Mouse (Mus musculus) kidney, adult 2 months (tissue): ENCODE results near the gene Tec. TPM values are rescaled to one million over a fixed set of nuclear protein-coding genes. Genes with fewer than 3 reads are reported as not detected.
A peak's percentile ranks its signal among the peaks of the same experiment; 100 is the strongest.

Experiments
- DNase-seq: peaks from one replicate; pipeline ENCODE4 v3.0.0; 2021
- H3K27ac ChIP-seq: fragments of 200-500 bp; 2 replicates; pipeline ENCODE4 v1.5.1; 2012; ENCODE audit warnings: low read depth, low read length, control low read depth, inconsistent platforms; ENCODE audit not compliant: insufficient read depth
- H3K27me3 ChIP-seq: fragments of 200-500 bp; replicated peaks from 2 replicates; pipeline ENCODE4 v1.6.1; 2012; ENCODE audit warnings: mild to moderate bottlenecking, moderate library complexity, low read length, inconsistent platforms; ENCODE audit not compliant: control insufficient read depth, insufficient read depth
- H3K36me3 ChIP-seq: fragments of 200-500 bp; 2 replicates; pipeline ENCODE4 v1.6.1; 2012; ENCODE audit warnings: mild to moderate bottlenecking, moderate library complexity, low read length, inconsistent platforms; ENCODE audit not compliant: control insufficient read depth, insufficient read depth
- H3K4me1 ChIP-seq: fragments of 200-500 bp; 2 replicates; pipeline ENCODE4 v1.6.1; 2011; ENCODE audit warnings: low read length; ENCODE audit not compliant: control insufficient read depth, insufficient read depth
- H3K4me3 ChIP-seq: fragments of 200-500 bp; 2 replicates; pipeline ENCODE4 v1.5.1; 2011; ENCODE audit warnings: mild to moderate bottlenecking, low read depth, low read length, control low read depth; ENCODE audit not compliant: insufficient read depth
- CTCF ChIP-seq: fragments of 200-500 bp; conservative IDR thresholded peaks from 2 replicates; pipeline ENCODE4 v1.5.1; 2011; ENCODE audit warnings: low read depth, mild to moderate bottlenecking, control low read depth, low read length, moderate library complexity, mixed read lengths; ENCODE audit not compliant: insufficient read depth, insufficient read length
- POLR2A ChIP-seq: fragments of 200-500 bp; IDR thresholded peaks from one replicate; pipeline ENCODE4 v1.6.1; 2011; ENCODE audit warnings: low read depth, low read length, control low read depth
- WGBS: fragments of 180-500 bp; shearing (Covaris S2); methylation state at CpG from one replicate; pipeline ENCODE4 v1.1.7; 2018; 5-methylcytosine and 5-hydroxymethylcytosine counted together
- polyA plus RNA-seq: library from polyadenylated mRNA; depleted of rRNA; stranded (reverse); fragments of >200 nt; gene quantifications from 2 replicates; pipeline ENCODE4 v1.2.3, GENCODE M21; 2012; rRNA removed

Tec gene
- polyA plus RNA-seq, 1 experiment = 8.1 TPM

DNA sequence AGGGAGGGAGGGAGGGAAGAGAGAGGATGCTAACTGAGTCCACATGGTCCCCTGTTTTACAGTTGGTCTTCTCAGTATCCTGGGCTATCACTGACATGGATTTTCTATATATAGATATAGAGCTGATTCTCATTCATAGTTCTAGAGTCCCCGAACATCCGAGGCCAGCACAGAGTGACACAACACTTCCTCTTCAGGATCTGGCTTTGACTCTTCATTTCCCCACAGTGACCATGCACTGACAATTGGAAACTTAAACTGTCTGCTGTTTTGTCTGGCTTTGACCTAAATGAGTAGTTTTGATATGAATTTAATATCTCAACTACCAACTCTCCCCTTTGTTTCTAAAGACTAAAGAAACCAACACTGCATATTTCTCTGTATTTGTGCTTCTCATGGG, 144.9 kb downstream of the Tec start:
- Histone ChIP-seq H3K4me3 (no peak overlapping the region), H3K27me3 (no peaks in the 10 kb centered on the region), H3K4me1 (no peaks in the 10 kb centered on the region), H3K27ac (no peak overlapping the region), H3K36me3 (no peaks in the 10 kb centered on the region)
- 51% methylated on average over 2 of the region's 2 CpGs for WGBS
- TF ChIP-seq CTCF (no peak), POLR2A (no peak)
- DNase-seq = no peak

DNA sequence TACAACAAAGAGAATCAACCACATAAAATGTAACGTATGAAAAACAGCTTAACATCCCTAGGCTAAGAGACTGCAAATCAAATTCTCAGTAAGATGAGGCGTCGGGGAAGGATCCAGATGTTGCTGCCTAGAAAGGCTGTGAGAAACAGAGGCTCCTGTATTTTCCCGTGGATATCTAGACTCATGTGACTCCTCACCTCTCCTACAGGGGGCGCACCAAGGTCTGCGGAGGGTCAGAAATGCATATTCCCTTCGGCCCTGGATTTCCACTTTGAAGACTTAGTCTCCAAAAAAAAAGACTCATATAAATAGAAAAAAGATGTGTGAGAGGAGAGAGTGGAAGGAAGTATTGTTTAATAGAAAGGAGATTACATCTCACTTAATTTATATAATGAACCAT, 147.7 kb downstream of the Tec start:
- Histone ChIP-seq H3K4me1 (no peaks in the 10 kb centered on the region), H3K27me3 (no peaks in the 10 kb centered on the region), H3K36me3 (no peaks in the 10 kb centered on the region), H3K4me3 (no peak overlapping the region), H3K27ac (no peak overlapping the region)
- 58% methylated on average over 7 of the region's 7 CpGs for WGBS
- no peak for DNase-seq
- TF ChIP-seq POLR2A = no peak
- TF ChIP-seq CTCF = peak; percentile 37

DNA sequence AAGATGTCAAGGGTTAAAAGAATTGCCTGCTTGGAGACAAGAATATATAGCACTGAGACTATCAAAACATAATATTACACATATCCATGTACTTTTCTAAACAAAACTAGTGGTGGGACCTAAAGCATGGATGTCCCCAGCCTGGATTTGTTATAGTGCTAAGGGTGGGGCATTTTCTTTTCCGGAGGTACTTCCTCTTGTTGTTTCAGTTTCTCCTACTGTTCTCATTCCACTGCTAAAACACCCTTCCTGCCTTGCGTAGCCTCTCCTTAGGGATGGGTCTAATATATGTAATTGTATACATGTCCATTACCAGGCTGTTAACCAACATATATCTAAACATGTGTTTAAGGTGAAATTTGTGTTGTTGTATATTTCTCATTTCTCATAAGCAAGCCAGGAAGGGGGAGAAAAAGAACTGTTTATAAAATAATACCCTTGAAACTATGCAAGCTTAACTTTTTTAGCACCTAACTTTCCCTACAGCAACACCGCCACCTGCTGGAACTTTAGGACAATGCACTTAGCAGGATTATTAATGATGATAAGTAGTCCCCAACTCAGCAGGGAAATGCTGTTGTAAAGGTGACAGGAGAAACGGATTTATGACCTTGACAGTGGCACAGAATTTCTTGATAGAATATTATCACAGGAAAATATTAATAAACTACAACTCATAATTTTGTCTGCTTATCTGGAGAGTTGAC, 157.6 kb downstream of the Tec start:
- WGBS = 24% methylated on average over 4 of the region's 4 CpGs
- H3K27ac ChIP-seq = no peak overlapping the region
- DNase-seq = peak; percentile 58
- H3K4me3 ChIP-seq = no peak overlapping the region
- H3K4me1 ChIP-seq = peaks cover 3% of the 10 kb centered on the region; the same call in 1 of the 2 replicates
- TF ChIP-seq CTCF (peak; percentile 29), POLR2A (no peak)
- H3K36me3 ChIP-seq = no peaks in the 10 kb centered on the region
- no peaks in the 10 kb centered on the region; the same call in 1 of the 2 replicates for H3K27me3 ChIP-seq

DNA sequence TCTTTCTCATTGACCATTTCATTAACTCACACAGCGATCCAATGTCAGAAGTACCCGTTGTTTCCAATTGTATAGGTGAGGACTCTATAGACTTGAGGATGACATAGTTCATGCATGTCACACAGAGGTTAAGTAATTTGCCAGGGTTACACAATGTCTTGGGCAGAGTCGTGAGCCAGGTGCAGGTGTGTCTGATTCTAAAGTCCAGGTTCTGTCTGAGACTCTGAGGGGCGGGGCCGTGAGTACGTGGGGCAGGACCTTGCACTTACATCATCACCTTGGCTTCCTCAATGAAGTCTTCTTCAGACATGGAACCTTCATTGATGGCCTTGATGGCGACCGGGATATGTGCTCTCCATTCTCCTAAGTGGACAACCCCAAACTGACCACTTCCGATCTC, 158.3 kb downstream of the Tec start:
- WGBS = 78% methylated on average over 9 of the region's 9 CpGs
- H3K27me3 ChIP-seq = no peaks in the 10 kb centered on the region; the same call in 1 of the 2 replicates
- DNase-seq = no peak
- H3K4me1 ChIP-seq = peaks cover 3% of the 10 kb centered on the region; the same call in 1 of the 2 replicates
- TF ChIP-seq POLR2A (no peak), CTCF (no peak)
- H3K4me3 ChIP-seq = no peak overlapping the region
- H3K27ac ChIP-seq = no peak overlapping the region
- H3K36me3 ChIP-seq = no peaks in the 10 kb centered on the region

DNA sequence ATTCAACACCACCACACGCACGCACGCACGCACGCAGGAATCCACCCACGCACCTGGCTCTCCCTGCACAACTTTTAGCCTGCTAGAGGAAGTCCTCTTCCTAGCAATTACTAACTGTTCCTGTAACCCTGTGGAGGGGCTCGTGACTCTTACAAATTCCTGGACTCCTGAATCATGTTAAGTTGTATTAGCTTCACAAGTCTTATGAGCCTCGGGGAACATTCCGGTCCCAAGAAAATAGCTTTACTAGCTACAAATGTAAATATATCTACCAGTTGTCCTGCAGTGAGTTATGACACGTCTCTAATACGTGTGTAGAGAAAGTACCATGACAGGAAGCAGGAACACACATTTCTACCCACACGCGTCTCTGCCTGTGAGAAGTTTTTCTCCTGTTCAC, 158.8 kb downstream of the Tec start:
- H3K36me3 ChIP-seq = no peaks in the 10 kb centered on the region
- H3K27me3 ChIP-seq = no peaks in the 10 kb centered on the region; the same call in 1 of the 2 replicates
- H3K4me3 ChIP-seq = no peak overlapping the region
- peaks cover 3% of the 10 kb centered on the region; the same call in 1 of the 2 replicates for H3K4me1 ChIP-seq
- no peak overlapping the region for H3K27ac ChIP-seq
- TF ChIP-seq POLR2A = no peak
- no peak for TF ChIP-seq CTCF
- WGBS = 53% methylated on average over 13 of the region's 13 CpGs
- no peak for DNase-seq

DNA sequence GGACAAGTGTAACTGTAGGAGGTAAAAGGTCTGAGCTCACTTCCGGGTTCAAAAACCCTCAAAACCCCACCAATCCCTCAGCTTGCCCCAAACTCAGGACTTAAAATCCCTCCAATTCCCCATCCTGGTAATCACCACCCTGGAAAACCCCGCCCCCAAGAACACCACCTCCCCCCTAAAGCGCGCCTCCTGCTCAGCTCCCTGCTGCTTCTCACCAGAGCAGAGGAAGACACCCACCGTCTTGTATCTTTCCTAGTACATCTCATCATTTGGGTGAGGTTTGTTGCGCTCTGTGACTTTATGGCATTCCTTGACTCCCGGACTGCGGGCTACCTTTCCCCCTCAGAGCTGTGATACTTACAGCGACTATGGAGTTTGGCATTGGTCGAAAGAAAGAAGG, 161.6 kb downstream of the Tec start:
- no peak overlapping the region; the same call in 1 of the 2 replicates for H3K27ac ChIP-seq
- no peaks in the 10 kb centered on the region; the same call in 1 of the 2 replicates for H3K27me3 ChIP-seq
- H3K4me3 ChIP-seq = peak overlapping the region; percentile 5; the same call in 1 of the 2 replicates
- TF ChIP-seq CTCF (no peak), POLR2A (no peak)
- no peak for DNase-seq
- H3K4me1 ChIP-seq = peaks cover 3% of the 10 kb centered on the region; the same call in 1 of the 2 replicates
- no peaks in the 10 kb centered on the region for H3K36me3 ChIP-seq
- WGBS = 29% methylated on average over 10 of the region's 10 CpGs

DNA sequence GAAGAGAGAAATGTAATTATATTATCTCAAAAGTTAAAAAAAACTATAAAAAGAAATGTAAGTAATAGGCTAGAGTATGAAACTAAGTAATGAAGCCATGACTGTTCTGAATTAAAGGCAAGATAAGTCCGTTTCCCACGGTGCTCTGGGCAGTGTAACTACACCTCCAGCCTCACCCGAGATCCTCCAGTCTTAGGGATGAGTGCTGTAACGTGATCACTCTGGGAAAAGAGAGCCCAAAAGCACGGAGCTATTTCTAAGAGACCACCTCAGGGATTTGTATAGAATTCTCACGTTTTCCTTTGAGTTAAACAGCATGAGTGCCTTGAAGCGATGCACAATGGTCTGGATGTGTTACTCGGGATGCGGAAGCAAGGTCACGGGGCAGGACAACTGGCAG, 162.2 kb downstream of the Tec start:
- DNase-seq = no peak
- Histone ChIP-seq H3K27me3 (no peaks in the 10 kb centered on the region; the same call in 1 of the 2 replicates), H3K4me1 (peaks cover 3% of the 10 kb centered on the region; the same call in 1 of the 2 replicates), H3K36me3 (no peaks in the 10 kb centered on the region), H3K4me3 (no peak overlapping the region), H3K27ac (no peak overlapping the region)
- TF ChIP-seq POLR2A = no peak
- TF ChIP-seq CTCF = no peak
- WGBS = 29% methylated on average over 10 of the region's 10 CpGs

Other genes with a start within 250 kb of the Tec start
- gene Cnga1, start 224.2 kb downstream of the Tec start, polyA plus RNA-seq = not detected in 2 replicates
- 0.70 and 1.2 TPM in 2 replicates for gene Nipal1, start 220.7 kb downstream of the Tec start, polyA plus RNA-seq
- gene Txk, start 115.7 kb downstream of the Tec start, polyA plus RNA-seq = 0.29 and 0.88 TPM in 2 replicates
- gene Slain2, start 45.8 kb upstream of the Tec start, polyA plus RNA-seq = 23.4 and 24.3 TPM in 2 replicates
- not detected in 2 replicates for gene Gm10135, start 106.2 kb upstream of the Tec start, polyA plus RNA-seq
- gene Slc10a4, start 138.4 kb upstream of the Tec start, polyA plus RNA-seq = 0.77 and 2.3 TPM in 2 replicates